Mouse (Mus musculus): ENCODE measurements around the gene Acads. TPM values are rescaled to one million over a fixed set of nuclear protein-coding genes. Genes with fewer than 3 reads are reported as not detected.
A peak's percentile ranks its signal among the peaks of the same experiment; 100 is the strongest.
"Not testable (repeated sequence)": the region's sequence is repeated elsewhere in the genome, so short reads cannot be mapped to it uniquely, and the experiment has no call there.

The Acads gene
- total RNA-seq (2017), result 15.9 and 18.0 TPM in 2 replicates

DNA sequence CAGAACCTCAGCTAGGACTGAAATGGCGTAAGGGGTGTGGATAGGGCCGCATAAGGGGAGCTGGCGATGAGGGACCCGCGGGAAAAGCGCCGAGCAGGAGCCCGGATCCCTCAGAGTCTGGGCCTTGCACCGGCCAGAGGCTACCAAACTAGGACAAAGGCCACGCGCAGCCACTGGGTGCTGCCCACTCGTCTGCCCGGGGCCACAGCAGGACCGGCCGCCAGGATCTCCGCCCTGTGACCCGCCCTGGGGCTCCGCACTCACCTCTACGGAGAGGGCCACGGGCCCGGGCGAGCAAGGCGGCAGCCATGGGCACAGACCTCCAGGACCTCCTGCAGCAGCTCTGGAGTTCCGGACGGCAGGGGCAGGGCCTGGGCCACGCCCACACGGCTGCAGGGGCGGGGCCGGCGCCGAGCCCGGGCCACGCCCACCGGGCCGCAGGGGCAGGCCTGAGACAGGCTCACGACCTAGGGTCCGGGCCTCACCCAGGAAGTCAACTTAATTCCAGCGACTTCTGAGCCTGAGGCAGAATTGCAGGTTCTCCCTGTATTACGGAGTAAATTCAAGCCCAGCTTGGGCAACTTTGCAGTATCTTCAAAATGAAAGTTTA, at the start of gene Acads:
Gene Acads (minus strand): TSS at position 386 of the 610 bp plus-strand sequence.
- peak; percentile 89 to 90 for ATAC-seq (replicated peaks in 1 of 2; ENCODE audit: insufficient read depth in 1 of 2, low FRiP score in 2 of 2, low TSS enrichment in 1 of 2, low read depth in 1 of 2, poor library complexity in 2 of 2, severe bottlenecking in 2 of 2)

DNA sequence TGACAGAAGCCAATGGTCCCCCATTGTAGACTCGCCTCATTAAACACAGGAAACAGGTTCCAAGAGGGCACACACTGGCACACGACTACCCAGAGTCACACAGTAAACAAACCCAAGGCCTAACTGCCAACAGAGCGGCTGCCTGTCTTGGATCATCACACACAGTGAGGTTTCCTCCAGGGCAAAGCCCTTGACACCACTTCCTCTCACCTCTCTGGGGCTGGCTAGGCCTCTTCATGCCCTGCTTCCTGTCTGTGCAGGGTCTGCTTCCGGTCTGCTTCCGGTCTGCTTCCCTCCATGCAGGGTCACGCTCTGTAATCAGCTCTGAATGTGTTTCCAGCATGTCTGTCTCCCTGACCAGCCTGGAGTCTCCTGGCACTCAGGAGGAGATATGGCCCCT, 48.2 kb upstream of the Acads start:
- ATAC-seq (replicated peaks in 1 of 2; ENCODE audit: insufficient read depth in 1 of 2, low FRiP score in 2 of 2, low TSS enrichment in 1 of 2, low read depth in 1 of 2, poor library complexity in 2 of 2, severe bottlenecking in 2 of 2), result peak; percentile 88 to 90

DNA sequence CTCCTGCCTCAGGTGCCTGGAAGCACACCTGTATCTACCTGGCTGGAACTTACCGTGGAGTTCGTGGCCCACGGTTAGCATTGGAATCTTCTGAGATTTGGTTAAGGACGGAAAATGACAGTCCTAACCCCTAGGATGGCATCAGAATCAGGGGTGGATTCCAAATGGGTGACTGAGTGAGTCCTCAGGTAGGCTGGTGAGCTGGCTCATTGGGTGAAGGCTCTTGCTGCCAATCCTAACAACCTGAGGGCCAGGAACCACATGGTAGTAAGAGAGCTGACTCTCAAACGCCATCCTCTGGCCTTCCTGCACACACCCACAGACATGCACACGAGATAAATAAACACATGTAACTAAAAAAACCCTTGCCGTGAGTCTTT, 47.7 kb upstream of the Acads start:
- ATAC-seq (replicated peaks in 1 of 2; ENCODE audit: insufficient read depth in 1 of 2, low FRiP score in 2 of 2, low TSS enrichment in 1 of 2, low read depth in 1 of 2, poor library complexity in 2 of 2, severe bottlenecking in 2 of 2), result no peak

DNA sequence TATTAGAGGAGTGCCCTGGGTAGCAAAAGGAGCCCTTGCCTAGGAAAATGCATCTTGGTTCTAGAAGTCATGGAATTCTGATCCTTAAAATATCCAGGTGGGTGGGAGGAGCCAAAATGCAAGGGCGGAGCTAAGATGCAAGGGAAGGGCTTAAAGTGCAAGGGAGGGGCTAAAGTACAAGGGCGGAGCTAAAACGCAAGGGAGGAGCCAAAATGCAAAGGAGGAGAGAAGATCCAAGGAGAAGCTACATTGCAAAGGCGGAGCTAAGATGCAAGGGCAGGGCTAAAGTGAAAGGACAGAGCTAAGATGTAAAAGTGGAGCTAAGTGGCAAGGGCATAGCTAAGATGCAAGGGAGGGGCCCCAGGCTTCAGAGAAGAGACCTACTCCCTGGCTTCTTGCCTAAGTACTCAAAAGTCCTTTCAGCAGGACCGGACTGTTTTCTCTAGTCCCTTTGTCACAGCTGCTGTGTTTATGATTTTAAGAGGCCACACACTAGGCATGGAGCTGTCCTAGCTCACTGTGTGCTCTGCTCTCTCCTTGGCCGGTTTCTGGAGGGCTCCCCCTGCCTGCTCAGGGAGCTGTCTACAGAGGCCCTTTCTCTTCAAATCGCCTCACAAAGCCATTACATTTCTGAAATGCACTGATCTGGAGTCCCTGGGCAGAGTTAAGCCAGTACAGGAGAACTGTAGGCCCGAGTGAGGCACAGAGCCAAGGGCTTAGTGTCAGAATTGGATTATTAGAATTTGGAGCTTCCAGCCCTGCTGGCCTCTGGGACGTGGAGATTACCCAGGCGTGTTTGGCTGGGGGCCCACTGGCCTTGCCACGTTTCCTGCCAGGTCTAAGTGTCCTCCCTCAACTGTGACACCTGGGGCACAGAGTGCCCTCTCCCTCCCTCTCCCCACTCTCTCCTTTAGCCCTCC, 47.0 kb upstream of the Acads start:
- ATAC-seq (replicated peaks in 1 of 2; ENCODE audit: insufficient read depth in 1 of 2, low FRiP score in 2 of 2, low TSS enrichment in 1 of 2, low read depth in 1 of 2, poor library complexity in 2 of 2, severe bottlenecking in 2 of 2), result no peak

DNA sequence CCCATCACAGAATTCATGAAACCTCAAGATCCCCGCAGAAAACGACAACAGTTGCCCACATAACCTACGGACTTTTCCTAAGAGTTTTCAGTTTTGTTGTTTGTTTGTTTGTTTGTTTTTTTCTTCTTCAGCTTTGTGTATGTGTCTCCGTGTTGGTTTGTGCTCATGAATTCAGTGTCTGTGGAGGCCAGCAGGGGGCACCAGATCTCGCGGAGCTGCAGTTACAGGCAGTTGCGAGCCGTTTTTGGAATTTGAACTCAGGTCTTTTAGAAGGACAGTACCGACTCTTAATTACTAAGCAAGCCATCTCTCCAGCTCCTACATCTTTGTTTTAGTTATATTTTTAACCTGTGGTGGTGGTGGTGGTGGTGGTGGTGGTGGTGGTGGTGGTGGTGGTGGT, 46.2 kb upstream of the Acads start:
- ATAC-seq (replicated peaks in 1 of 2; ENCODE audit: insufficient read depth in 1 of 2, low FRiP score in 2 of 2, low TSS enrichment in 1 of 2, low read depth in 1 of 2, poor library complexity in 2 of 2, severe bottlenecking in 2 of 2), result no peak

DNA sequence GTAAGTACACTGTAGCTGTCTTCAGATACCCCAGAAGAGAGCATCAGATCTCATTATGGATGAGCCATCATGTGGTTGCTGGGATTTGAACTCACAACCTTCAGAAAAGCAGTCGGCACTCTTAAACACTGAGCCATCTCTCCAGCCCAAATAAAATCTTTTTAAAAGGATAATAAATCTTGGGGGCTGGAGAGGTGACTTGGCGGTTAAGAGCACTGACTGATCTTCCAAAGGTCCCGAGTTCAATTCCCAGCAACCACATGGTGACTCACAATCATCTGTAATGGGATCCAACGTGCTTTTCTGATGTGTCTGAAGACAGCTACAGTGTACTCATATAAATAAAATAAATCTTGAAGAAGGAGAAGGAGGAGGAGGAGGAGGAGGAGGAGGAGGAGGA, 45.3 kb upstream of the Acads start:
- not testable (repeated sequence) for ATAC-seq (replicated peaks in 1 of 2; ENCODE audit: insufficient read depth in 1 of 2, low FRiP score in 2 of 2, low TSS enrichment in 1 of 2, low read depth in 1 of 2, poor library complexity in 2 of 2, severe bottlenecking in 2 of 2)

DNA sequence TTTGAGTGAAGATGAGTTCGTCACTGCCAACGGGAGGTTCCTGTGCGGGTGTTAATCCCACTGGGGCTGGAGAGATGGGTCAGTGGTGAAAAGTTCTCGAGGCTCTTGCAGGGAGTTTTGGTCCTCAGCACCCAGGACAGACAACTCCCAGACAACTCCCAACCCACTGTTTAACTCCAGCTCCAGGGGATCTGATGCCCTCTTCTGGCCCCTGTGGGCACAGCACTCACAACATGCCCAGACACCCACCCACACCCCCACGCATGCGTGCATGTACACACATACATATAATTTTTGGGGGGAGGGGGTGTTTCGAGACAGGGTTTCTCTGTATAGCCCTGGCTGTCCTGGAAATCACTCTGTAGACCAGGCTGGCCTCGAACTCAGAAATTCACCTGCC, 44.4 kb upstream of the Acads start:
- ATAC-seq (replicated peaks in 1 of 2; ENCODE audit: insufficient read depth in 1 of 2, low FRiP score in 2 of 2, low TSS enrichment in 1 of 2, low read depth in 1 of 2, poor library complexity in 2 of 2, severe bottlenecking in 2 of 2), result no peak

DNA sequence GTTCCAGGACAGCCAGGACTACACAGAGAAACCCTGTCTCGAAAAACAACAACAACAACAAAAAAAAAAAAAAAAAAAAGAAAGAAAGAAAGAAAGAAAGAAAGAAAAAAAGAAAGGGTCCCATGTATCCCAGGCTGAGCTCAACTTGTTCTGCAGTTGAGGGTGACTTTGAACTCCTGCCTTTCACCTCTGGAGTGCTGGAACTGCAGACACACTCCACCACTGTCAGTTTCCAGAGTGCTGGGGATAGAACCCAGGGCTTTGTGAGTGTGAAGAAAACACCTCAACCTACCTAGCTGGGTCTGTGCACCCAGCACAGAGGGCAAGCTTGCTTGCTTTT, 42.8 kb upstream of the Acads start:
- not testable (repeated sequence) for ATAC-seq (replicated peaks in 1 of 2; ENCODE audit: insufficient read depth in 1 of 2, low FRiP score in 2 of 2, low TSS enrichment in 1 of 2, low read depth in 1 of 2, poor library complexity in 2 of 2, severe bottlenecking in 2 of 2)

DNA sequence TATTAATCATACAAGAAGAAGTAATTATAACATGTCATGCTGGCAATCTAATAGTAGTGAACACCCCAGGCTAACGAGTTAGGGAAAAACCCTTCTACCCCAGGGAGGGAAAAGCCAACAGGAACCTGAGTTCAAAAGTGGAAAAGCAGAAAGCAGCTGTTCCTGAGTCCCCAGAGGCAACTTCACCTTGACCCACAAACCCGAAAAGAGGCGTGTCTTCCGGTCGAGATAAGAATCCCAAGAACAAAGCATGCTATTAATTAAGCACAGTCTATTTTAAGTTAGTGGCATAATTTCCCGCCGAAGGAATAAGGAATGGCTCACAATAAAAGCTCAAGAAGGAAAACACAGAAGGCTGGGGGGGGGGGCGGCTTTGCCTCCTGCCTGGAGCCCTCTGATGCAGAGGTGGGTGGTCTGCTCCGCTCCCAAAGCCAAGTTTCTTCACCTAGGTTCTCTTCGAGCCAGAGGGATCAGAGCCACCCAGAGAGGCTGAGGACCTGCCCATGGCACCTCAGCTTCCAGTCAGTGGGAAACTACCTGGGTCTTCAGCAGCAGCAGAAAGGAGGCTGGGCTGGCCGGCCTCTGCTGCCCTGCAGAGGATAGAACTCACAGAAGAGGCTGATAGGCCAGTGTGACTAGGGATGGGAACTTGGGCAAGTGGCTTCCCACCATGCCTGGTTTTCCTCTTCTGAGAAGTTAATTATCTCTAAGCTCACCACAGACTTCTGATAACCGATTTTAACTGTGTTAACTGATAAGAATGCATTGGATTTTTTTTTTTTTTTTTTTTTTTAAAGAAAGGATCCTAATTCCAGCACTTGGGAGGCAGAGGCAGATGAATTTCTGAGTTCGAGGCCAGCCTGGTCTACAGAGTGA, 42.2 kb upstream of the Acads start:
- ATAC-seq (replicated peaks in 1 of 2; ENCODE audit: insufficient read depth in 1 of 2, low FRiP score in 2 of 2, low TSS enrichment in 1 of 2, low read depth in 1 of 2, poor library complexity in 2 of 2, severe bottlenecking in 2 of 2), result no peak

DNA sequence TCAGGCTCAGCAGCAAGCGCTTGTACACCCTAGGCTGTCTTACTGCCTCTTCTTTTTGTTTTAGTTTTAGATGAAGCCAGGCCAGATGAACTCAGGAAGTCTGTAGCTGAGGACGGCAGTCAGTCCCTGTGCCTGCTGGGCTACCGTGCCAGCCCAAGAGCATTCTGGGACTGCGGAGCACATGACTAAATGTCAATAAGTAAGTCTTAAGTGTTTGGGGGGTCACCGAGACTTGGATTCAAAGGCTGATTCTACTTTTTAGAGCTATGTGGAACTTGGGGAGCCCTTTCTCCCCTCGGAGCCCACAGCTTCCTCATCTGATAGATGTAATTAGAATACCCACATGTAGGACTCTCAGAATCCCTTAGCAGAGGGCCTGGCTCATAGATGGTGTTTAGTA, 41.5 kb upstream of the Acads start:
- no peak for ATAC-seq (replicated peaks in 1 of 2; ENCODE audit: insufficient read depth in 1 of 2, low FRiP score in 2 of 2, low TSS enrichment in 1 of 2, low read depth in 1 of 2, poor library complexity in 2 of 2, severe bottlenecking in 2 of 2)

DNA sequence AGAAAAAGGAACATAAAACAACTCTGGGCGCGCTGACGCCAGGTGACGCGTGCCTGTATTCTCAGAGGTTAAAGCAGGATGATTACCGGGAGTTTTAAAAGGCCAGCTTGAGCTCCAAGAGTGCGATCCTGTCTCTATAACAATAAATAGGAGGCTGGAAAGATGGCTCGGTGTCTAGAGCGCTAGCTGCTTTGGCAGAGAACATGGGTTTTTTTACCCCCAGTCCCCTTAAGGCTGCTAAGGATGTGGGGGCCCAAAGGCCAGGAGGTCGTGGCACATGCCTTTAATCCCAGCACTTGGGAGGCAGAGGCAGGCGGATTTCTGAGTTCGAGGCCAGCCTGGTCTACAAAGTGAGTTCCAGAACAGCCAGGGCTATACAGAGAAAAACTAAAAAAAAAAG, 40.0 kb upstream of the Acads start:
- ATAC-seq (replicated peaks in 1 of 2; ENCODE audit: insufficient read depth in 1 of 2, low FRiP score in 2 of 2, low TSS enrichment in 1 of 2, low read depth in 1 of 2, poor library complexity in 2 of 2, severe bottlenecking in 2 of 2), result no peak

DNA sequence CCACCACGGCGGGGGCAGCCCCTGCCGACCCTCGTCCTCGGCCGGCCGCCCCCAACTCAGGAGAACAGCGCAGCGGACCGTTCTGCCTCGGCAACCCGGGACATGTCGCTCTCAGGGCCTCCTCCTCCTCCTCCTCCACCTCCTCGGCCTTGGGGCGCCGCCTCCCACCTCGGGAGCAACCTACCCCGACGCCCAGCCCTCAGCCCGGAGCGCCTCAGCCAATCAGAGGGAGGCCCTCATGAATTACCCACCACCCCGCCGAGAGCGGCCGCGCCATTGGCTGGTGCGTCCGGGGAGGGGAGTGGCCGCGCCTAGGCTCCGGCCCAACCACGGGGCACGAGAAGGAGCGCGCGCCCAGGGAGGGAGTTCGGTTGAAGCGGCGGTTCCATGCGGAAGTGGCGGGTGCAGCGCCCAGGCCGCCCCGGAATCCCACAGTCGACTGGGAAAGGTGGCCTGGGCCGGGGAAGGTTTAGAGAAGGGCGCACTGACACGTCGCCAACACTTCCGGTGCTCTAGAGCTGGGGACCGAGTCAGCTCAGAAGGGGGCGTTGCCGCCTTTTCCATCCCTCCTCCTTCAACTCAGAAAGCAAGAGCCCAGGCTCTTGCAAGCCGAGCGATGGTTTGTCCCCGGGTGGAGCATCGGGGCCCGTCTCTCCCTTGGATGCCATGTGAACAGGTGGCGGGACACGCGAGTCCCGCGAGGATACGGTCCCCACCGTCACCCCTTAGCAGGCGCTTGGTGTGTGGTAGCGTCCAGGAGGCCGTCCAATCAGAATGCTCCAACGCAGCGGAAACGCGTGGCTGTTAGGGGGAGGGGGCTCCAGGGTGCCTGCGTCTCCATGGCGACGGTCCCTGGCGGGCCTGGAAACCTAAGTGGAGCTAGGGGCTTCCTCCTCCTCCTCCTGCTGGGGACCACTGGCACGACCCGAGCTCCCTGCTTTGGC, 39.2 kb upstream of the Acads start, which contains the start of gene Mlec:
Gene Mlec (minus strand): TSS at position 140 of the 944 bp plus-strand sequence.
- peak; percentile 77 to 84 for ATAC-seq (replicated peaks in 1 of 2; ENCODE audit: insufficient read depth in 1 of 2, low FRiP score in 2 of 2, low TSS enrichment in 1 of 2, low read depth in 1 of 2, poor library complexity in 2 of 2, severe bottlenecking in 2 of 2)

DNA sequence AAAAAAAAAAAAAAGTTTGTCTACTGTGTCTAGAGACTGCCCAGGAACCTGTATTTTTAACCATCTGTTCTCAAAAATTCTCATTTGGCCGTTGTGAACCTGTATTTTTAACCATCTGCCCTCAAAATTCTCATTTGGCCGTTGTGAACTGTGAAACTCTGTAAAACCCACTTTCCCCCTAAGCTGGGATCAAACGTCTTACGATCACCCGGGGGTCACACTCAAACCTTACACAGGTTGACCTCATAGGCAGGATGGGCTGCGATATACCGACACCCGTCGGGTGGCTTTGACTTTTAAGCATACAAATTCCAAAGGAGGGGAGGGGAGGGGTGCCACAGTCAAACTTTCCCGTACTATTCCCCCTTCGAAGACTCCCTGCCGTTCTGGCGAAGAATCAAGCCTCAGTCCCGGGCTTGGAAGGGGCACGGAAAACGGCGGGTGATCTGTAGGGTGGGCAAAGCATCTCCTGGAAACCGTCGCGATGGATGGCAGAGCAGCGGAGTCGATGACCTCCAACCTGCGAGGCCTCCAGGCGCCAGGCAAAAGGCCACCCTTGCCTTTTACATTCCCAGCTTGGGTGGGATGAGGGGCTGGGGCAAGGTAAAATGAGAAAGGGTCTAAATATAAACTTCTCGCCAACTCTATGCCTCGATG, 37.9 kb upstream of the Acads start:
- no peak for ATAC-seq (replicated peaks in 1 of 2; ENCODE audit: insufficient read depth in 1 of 2, low FRiP score in 2 of 2, low TSS enrichment in 1 of 2, low read depth in 1 of 2, poor library complexity in 2 of 2, severe bottlenecking in 2 of 2)

DNA sequence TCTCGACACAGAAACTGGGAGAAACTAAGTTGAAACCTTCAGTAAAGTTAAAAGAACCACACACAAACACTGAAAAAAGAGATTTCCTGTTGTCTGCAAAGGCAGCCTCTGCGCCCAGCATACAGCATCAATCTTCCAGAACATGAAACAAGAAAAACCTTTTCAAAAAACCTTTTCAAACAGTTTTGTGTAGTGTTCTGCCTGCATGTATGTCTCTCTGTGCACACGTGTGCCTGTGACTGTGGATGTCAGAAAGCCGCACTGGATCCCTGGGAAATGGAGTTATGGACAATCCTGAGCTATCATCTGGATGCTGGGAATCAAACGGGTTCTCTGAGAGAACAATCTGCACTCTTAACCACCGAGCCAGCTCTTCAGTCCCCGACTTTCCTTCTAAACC, 37.3 kb upstream of the Acads start:
- no peak for ATAC-seq (replicated peaks in 1 of 2; ENCODE audit: insufficient read depth in 1 of 2, low FRiP score in 2 of 2, low TSS enrichment in 1 of 2, low read depth in 1 of 2, poor library complexity in 2 of 2, severe bottlenecking in 2 of 2)

DNA sequence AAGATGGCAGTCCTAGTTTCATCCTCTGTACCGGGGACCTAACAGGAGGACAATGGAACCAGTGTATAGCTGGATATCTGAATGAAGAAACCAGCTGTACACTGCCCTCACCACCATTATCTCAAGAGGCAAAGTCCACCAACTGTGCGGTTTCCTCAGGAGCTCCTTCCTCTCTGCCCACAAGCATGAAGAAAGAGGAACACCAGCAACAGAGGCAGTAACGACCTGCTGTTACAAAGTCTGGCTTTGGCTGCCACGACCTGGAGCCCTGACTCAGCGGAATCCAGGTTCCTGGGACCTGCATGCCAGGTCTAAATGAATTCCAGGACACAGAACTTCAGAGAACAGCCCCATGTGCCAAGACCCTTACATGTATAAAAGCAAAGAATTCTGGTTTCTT, 36.7 kb upstream of the Acads start:
- ATAC-seq (replicated peaks in 1 of 2; ENCODE audit: insufficient read depth in 1 of 2, low FRiP score in 2 of 2, low TSS enrichment in 1 of 2, low read depth in 1 of 2, poor library complexity in 2 of 2, severe bottlenecking in 2 of 2), result peak; percentile 51 to 57

DNA sequence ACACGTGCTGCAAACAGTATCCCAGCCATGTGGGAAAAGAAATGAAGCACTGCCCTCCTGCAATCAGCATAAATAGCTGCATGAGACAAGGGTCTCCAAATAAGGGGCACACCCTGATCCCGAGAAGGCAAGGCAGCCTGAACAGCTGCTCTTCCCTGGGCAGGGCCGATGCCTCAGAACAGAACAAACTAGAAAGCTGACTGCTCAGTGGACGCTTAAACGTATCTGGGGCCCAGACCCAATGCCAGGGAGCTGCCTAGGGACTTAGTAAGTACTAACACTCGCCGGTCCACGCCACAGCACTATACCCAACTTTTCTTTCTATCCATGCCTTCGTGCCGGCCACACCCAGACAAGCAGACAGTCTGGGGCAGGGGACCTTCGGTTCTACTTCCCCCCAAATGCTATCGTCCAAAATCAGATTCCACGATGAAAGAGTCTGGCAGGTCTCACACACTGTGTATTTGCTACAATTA, 36.0 kb upstream of the Acads start:
- ATAC-seq (replicated peaks in 1 of 2; ENCODE audit: insufficient read depth in 1 of 2, low FRiP score in 2 of 2, low TSS enrichment in 1 of 2, low read depth in 1 of 2, poor library complexity in 2 of 2, severe bottlenecking in 2 of 2), result no peak

All from hematopoietic stem cell, adult 5-6 weeks (primary cell).